ENCODE assay signal across 12 mouse cellular contexts in genomic region chr6:144271326-144271725, GRCm38 (mm10).
DNase-seq lines count a peak whose midpoint lies in the region; ATAC-seq lines count a peak whose summit lies in the region.
"Had no signal": no experiment of that assay in that cellular context is flagged by ENCODE, and none has a peak within 500 bp of the region (broad histone marks: within the 10 kb centered on the region; RNA-seq: fewer than 3 reads in every experiment).

No protein-coding gene starts in this region.

- H3K9me3 ChIP-seq in kidney, embryonic 16.5 days (ENCODE audit: low read length), result no peaks in the 10 kb centered on the region
- no peaks in the 10 kb centered on the region; the same call in 1 of the 2 replicates for H3K9me3 ChIP-seq in forebrain, embryonic 12.5 days
- H3K9me3 ChIP-seq: stomach, embryonic 15.5 days had no signal

- no peak overlapping the region for H3K4me2 ChIP-seq in kidney, embryonic 16.5 days (replicated peaks; ENCODE audit: low read depth, low read length)
- no peak overlapping the region for H3K4me2 ChIP-seq in forebrain, embryonic 12.5 days
- H3K4me2 ChIP-seq: stomach, embryonic 15.5 days had no signal

- ATAC-seq in kidney, embryonic 16.5 days (ENCODE audit: low FRiP score, low TSS enrichment), result no peak
- ATAC-seq in forebrain, embryonic 12.5 days (ENCODE audit: low FRiP score), result no peak

- no peak overlapping the region for H3K4me3 ChIP-seq in kidney, embryonic 16.5 days (ENCODE audit: low read length)
- H3K4me3 ChIP-seq in forebrain, embryonic 12.5 days (replicated peaks), result no peak overlapping the region
- H3K4me3 ChIP-seq: erythroblast, embryonic 14.5 days; myocyte; stomach, embryonic 15.5 days had no signal

- H3K27me3 ChIP-seq in kidney, embryonic 16.5 days (ENCODE audit: insufficient read depth, low read length), result no peaks in the 10 kb centered on the region
- no peaks in the 10 kb centered on the region for H3K27me3 ChIP-seq in forebrain, embryonic 12.5 days
- H3K27me3 ChIP-seq: stomach, embryonic 15.5 days had no signal

- 91% methylated on average over 2 of the region's 2 CpGs for WGBS in kidney, embryonic 16.5 days
- WGBS in forebrain, embryonic 12.5 days, result 88% methylated on average over 2 of the region's 2 CpGs

- no peak overlapping the region for H3K27ac ChIP-seq in kidney, embryonic 16.5 days (ENCODE audit: low read length)
- no peak overlapping the region for H3K27ac ChIP-seq in forebrain, embryonic 12.5 days
- H3K27ac ChIP-seq: stomach, embryonic 15.5 days had no signal

- no peaks in the 10 kb centered on the region for H3K36me3 ChIP-seq in kidney, embryonic 16.5 days (ENCODE audit: insufficient read depth, low read length)
- H3K36me3 ChIP-seq in forebrain, embryonic 12.5 days (replicated peaks), result no peaks in the 10 kb centered on the region
- H3K36me3 ChIP-seq: stomach, embryonic 15.5 days had no signal

- H3K4me1 ChIP-seq in kidney, embryonic 16.5 days (ENCODE audit: insufficient read depth, low read length), result no peaks in the 10 kb centered on the region
- H3K4me1 ChIP-seq in forebrain, embryonic 12.5 days, result peaks cover 9% of the 10 kb centered on the region
- H3K4me1 ChIP-seq: stomach, embryonic 15.5 days had no signal

- intact Hi-C loops in heart, postnatal 10 days (cut with DNase I), result no loop called here

- no peak overlapping the region for H3K9ac ChIP-seq in kidney, embryonic 16.5 days (replicated peaks; ENCODE audit: low read length)
- no peak overlapping the region for H3K9ac ChIP-seq in forebrain, embryonic 12.5 days
- H3K9ac ChIP-seq: stomach, embryonic 15.5 days had no signal

- peak; percentile 20 for DNase-seq in kidney, postnatal 10 days
- DNase-seq in B cell, adult 2 months, result peak; percentile 37 to 41
- peak; percentile 22 for DNase-seq in CD4-positive helper T cell, adult 2 months (ENCODE audit: low read depth, low spot score)
- DNase-seq in induced T-regulatory cell, adult 2 months (ENCODE audit: low read depth), result peak; percentile 38
- no peak for DNase-seq in heart, postnatal 10 days
- DNase-seq: heart, postnatal 4 days; lung, postnatal 36 days had no signal

Comparison
In these comparisons a context has a peak if more than half of its experiments do, and no peak if none do; other contexts are left out.
1. DNase-seq: peak in kidney, postnatal 10 days (single experiment), B cell, adult 2 months (2 of 2), CD4-positive helper T cell, adult 2 months (single experiment) and induced T-regulatory cell, adult 2 months (single experiment); none in heart, postnatal 10 days (0 of 2).